Mouse (Mus musculus): ENCODE data around the gene Ak1.

The Ak1 gene

DNA sequence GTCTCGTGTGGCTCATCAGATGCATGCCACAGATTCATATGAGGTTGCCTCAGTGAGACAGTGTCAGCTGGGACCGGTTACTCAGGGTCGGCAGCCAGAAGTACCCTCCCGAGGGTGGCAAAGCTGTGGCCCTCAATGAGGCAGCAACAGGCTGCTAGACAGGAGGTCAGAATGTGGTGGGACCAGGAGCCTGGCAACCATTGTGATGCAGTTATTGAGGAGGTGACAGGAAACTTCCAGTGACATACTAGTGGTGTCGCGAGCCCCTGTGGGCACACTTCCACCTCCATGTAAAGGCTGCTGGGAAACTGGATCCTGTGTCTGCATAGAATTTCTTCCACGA is at the start of gene Ak1:
Ak1 (plus strand) TSS at position 242 of the 343 bp plus-strand sequence.
- DNase-seq (ENCODE audit: low spot score) = no peak

DNA sequence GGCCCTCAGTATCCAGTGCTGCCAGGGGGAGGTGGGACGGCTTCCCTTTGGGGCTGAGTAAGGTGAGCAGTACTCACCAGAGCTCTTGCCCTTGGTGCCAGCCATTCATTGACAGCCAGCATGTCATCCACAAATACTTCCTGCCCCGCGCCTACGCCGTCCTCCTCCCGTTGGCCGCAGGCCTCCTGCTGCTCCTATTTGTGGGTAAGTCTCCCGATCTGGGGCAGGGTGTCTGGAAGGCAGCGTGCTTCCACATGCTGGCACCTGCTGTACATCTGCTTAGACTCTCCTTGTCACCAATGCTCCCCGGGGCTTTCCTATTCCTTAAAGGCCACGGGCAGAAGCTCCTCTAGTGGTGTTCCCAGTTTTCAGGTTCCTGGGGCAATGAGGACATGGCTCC is 49.4 kb upstream of the Ak1 start:
- no peak for DNase-seq (ENCODE audit: low spot score)

DNA sequence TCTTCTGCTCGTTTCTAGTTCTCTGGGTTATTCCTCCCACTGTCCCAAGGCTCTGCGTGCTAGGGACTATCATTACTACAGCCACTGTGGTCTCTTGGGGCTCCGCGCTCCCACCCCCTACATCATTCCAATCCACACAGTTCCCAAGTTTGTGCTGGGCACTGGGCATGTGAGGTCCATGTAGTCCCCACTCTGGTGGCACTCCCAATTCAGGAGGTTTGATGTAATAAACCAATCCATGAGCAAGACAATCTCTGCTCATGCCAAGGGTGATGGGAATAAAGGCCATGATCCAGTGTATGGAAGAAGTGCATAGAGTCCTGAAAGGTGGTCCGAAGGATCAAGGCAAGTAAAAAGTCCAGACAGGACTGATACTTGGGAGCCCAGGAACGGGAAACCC is 47.1 kb upstream of the Ak1 start, which contains the start of gene Pip5kl1:
Pip5kl1 (plus strand) TSS at position 301 of the 400 bp plus-strand sequence.
- no peak for DNase-seq (ENCODE audit: low spot score)

DNA sequence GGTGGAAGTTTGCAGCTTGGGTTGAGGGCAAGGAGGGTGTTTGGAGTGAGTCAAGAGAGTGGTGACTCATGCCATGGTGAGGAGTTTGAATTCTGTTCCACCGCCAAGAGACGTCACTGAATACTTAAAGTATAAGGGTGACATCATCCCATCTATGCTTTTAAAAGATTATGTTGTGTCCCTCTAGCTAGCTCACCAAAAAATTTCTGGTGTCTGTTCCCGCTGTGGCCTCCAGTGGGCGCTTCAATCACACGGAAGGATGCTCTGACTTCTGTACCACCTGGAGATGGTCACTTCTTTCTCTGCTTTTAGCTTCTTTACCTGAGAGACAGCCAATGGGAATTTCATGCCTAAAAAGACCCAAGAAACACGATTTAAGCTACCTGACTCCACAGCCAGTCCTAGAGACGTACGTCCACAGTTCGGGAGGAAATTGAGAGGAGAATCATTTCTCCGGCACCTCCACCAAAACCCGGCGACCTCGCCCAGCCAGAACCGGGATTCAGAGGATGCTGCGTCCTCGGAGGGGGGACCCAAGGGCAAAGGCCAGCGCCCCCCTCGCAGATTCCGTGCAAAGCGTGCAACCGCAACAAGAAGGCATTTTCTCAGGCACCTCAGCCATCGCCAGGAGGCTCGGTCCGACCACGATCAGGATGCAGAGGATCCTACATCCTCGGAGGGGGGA is 46.5 kb upstream of the Ak1 start:
- no peak for DNase-seq (ENCODE audit: low spot score)

DNA sequence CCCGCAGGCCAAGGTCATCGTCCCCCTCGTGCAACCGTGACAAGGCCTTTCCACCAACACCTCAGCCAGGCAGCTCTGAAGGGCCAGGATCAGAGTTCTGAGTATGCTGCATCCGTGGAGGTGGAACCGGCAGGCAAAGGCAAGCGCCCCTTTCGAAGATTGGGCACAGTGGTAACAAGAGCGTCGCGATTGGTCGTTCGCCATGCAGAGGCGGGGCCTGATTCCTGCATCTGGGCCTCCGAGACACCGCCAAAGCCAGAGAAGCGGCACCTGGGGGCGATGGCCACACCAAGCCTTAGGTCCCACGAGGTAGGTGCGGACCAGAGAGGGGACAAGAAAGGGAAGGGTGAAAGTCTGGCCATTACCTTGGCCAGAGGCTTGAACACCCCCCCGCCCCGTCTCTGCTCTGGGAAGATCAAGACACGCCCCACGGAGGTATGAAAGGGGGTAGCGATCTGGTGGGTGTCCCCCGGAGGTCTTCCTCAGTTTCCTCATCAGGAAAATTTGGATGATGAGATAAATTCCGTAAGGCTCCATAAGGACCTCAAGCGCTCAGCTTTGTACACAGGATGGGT is 45.9 kb upstream of the Ak1 start, which contains the start of gene 9430097D07Rik:
9430097D07Rik (minus strand) TSS at position 99 of the 575 bp plus-strand sequence.
- DNase-seq (ENCODE audit: low spot score) = no peak

DNA sequence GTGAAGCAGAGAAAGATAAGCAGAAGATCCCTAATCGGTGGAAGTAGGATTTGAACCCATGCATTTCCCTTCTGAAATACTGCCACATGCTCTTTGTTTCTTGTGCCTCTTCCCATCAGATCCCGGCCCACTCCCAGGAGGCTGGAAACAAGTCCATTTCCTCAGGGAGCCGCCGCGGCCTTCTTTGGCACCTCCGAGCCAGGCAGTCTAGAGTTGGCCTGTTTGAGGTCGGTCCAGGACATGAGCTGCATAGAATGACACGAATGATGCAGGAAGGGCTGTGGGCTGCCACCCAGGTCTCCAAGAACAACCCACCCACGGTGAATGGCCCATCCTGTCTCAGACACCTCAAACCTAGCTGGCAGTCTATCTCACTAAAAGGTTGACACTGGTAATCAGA is 45.0 kb upstream of the Ak1 start:
- no peak for DNase-seq (ENCODE audit: low spot score)

DNA sequence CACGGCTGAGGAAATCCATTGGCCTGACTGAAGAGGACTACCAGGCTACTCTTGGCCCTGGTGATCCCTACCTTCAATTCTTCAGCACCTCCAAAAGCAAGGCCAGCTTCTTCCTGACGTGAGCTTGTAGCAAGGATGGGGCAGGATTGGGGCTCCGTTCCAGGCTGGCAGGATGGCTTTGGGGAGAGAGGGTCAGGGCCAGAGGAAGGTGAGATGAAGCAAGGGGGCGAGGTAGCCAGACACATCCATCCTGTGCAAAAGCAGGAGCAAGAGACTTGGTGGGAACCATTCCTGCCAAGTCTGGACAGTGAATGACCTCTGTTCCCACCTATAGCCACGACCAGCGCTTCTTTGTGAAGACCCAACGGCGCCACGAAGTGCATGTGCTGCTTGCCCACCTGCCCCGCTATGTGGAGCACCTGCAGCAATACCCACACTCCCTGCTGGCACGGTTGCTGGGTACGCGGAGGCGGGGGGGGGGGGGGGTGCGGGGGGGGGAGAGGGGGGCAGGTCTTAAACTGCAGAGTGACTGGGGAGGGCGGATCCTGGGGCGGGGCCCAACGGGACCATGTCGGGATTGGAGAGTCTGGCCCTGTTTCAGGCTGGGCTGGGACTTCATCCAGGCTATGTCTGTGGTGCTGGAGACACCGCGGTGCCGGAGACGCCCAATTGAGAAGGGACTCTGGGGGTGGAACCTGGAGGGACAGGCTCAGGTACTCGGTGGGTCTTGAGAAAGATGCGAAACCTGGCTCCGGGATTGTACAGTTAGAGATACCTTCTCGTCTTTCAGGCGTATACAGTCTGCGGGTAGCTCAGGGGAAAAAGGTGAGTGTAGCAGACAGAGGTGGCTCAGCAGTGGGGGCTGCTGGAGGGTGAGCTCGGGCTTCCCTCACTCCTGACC is 43.2 kb upstream of the Ak1 start:
- no peak for DNase-seq (ENCODE audit: low spot score)

DNA sequence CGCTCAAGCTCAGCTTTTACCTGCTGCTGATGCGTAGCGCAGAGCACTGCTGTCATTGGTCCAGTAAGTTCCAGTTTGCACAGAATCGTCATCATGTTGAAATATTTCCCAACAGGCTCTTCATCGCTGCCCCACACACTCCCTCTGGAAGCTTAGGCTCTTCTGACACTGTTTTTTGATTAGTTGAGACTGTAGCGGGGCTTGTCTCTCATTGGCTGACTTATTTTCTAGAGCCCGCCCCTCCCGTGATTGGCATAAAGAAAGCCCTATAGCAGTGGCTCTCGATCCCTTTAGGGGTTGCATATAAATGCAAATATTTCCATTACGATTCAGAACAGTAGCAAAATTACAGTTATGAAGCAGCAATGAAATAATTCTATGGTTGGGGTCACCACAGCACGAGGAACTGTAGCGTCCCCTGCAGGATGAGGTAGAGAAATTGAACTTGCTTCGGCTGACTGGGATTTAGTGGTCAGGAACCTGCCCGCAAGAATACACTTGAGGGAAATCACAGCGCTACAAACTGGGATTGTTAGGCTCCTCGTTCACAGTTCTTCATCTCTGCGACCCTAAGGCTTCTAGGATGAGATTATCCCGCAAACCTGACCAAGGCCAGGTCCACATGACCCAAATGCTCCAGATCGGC is 40.0 kb upstream of the Ak1 start:
- no peak for DNase-seq (ENCODE audit: low spot score)

DNA sequence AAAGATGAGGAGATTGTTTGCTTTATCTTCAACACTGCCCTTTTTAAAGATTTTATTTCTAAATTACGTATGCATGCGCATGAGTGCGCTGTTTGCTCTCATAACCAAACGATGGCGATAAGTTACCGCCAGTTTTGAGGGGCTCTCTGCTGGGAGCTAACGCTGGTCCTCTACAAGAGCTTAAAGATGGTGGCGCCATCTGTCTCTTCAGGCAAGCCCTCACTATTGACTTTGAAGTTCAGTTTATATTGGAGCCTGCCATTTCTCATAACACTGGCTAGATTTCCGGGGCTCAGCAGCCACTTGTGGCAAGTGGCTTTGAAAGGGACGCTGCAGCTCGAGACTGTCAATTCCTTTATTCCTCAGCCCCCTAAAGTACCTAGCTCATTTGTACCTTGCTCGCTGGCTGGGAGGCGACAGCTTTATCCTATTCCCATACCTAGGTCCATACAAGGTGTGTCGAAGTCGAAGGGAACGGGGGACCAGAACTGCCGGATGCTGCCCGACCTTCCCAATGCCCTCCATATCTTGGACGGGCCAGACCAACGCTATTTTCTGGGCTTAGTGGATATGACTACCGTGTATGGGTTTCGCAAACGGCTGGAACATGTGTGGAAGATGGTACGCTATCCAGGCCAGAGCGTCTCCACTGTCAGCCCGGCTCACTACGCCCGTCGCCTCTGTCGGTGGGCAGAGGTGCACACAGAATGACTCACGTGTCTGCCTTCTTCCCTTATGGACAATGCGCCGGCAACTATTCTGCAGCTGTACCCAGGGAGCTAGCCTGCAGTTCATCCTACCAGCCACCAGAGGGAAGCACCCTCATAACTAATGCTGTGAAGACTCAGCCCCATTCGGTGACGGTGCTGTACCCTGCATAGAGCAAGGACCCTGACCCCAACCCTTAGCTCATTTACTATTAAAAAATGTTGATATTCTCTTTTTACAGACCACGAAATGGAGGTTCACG is 38.4 kb upstream of the Ak1 start:
- peak; percentile 83 for DNase-seq (ENCODE audit: low spot score)

DNA sequence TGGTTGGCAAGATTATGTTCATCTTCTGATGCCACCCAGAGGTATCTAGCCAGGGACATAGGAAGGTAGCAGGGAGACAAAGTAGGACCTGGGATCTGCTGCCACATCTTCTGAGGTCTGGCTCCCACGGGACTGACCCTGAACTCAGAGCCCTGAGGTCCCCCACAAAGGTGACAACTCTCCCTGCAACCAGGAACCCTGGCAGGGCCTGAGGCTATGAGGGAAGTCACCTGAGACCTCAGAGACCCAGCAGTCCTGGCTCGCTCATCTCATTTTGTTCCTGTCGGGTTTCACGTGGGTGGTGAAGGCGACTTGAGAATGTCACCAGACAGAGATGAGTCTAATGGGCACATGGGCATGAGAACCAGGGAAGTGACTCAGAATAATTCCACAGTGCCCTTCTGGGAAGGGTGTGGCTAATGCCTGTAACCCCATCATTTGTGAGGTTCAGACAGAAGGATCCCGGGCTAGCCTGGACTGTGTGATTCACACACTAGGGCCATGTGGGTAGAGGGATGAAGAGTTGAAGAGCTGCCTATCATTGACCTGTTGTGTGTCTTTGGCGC is 36.3 kb upstream of the Ak1 start:
- no peak for DNase-seq (ENCODE audit: low spot score)

DNA sequence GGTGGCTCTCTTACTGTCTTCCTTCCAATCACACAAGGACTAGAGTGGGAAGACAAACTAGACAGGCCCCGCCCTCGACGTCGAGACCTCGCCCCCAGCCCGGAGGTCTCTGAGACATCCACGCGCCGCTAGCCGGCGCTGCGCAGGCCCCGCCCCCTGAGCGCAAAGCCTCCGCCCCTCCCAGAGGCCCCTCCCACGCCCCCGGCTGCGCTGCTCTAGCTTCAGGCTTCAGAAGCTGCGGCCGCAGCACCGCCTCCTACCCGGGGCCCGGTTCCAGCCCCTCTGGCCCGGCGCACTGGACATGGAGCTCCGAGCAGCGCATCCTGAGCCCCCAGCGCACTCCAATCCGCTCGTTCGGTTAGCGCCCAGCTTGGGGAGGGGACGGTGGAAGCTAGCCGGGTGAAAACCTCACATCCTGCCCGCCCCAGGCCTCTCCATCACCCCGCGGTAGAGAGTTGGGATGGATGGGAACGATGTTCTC is 34.6 kb upstream of the Ak1 start, which contains the start of gene St6galnac4:
St6galnac4 (plus strand) TSS at position 225 of the 481 bp plus-strand sequence.
- DNase-seq (ENCODE audit: low spot score) = peak; percentile 77

DNA sequence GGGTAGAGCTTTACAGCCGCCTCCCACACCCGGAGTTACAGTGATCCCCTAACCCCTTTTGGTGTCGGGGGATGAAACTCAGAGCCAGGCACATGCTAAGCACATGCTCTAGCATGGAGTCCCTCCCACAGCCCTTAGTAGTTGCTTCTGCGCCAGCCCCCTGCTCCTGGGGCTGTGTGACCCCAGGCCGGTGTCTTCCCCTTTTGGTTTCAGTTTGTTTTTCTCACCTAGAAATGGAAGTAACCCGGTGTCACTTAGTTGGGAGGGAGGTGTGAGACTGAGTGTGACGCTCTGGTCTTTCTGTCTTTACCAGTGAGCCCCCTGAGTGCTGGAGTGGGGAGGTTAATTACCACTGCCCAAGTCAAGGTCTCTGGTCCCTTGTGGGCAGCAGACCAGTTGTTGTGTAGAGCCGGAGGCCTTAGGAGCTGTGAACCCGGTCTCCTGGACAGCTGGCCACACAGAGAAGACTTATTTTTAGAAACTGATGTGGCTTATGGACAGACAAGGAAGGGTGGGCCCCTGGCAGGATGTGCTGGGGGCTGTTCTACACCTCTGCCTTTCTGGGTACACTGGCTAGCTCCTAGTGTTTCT is 33.7 kb upstream of the Ak1 start:
- DNase-seq (ENCODE audit: low spot score) = no peak

DNA sequence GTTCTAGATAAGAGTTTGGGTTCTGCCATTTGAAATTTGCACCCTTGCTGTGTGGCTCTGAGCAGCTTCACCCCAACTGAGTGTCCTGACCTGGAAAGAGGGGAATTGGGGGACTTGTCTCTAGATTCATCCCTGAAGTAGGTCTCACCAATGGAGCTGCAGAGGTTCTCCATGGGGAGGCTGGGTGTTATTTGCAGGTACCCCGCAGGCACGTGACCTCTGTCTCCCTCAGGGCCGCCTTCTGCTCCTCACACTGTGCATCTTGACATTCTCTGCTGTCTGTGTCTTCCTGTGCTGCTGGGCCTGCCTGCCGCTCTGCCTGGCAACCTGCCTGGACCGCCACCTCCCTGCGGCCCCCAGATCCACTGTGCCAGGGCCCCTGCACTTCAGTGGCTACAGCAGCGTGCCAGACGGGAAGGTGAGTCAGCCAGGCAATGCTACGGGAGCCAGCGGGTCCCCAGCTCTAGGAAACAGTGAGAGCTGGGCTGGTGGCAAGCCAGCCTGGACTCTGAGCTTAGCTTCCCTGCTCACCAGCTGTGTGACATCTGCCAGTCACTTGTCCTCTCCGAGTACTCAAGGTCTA is 32.3 kb upstream of the Ak1 start:
- no peak for DNase-seq (ENCODE audit: low spot score)

DNA sequence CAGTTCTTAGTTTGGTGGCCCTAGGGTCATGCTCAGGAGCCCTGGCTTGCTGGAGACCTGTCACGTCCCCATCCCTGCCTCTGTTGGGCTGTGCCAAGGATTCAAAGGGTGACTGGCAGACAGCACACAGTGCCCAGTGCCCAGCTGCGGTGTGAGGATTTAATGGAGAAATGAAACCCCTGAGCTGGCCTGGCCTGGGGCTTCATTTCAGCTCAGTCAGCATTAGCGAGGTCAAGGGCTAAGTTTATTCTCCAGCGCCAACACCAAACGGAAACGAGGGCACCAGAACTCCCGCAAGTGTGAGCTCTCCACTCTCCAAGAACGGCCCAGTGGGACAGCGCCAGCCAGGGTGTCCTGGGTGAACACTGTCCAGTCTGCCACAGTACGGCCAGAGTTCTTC is 31.3 kb upstream of the Ak1 start:
- no peak for DNase-seq (ENCODE audit: low spot score)

DNA sequence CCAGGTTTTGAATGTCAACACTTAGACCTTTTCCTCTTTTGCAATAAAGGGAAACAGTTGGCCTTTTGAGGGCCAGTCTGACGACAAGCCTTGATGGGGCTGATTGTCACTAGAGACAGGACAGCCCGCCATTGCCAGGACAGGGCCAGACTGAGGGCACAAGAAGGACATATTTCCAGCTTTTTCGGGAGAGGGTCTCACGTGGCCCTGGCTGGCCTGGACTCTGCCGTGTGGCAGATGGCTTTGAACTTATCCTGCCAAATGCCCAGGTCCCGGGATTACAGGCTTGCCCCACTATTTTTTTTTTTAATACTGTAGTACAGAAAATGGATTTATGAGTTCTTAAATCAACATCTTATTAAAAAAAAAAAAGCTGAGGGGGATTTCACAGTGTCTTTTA is 30.3 kb upstream of the Ak1 start:
- no peak for DNase-seq (ENCODE audit: low spot score)

DNA sequence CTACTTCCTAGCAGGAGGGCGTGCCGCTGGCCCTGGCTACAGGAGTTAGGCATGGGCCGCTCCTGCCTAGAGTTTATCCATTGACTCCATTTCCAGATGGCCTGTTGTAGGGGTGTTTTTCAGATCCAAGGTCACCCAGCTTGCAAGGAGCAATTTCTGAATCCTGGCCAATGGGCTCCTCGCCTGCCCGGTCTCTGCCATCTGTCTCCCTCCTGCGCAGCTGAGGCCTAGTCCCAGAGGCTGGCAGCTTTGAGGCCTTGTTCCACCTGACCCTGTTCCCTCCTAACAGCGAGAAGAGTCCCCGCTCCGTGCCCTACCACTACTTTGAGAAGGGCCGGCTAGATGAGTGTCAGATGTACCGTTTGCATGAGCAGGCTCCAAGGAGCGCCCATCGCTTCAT is 24.8 kb upstream of the Ak1 start:
- DNase-seq (ENCODE audit: low spot score) = no peak

DNA sequence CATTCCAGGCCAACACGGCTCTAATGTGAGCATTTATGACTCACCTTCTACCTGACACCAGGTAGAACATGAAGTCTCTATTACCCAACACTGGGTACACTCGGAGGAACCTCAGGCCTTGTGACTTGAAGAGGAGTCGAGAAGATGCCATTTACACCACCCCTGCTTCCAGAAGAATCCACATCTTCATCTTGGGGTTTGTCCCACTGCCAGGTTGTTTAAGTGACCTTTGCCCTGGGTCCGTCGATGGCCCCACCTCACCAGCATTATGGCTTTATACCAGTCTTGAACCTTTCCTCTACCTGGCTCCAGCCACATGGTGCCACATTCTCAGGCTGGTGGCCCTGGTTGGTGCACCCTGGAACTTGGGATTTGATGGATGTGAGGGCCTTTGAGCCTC is 24.3 kb upstream of the Ak1 start:
- DNase-seq (ENCODE audit: low spot score) = no peak

DNA sequence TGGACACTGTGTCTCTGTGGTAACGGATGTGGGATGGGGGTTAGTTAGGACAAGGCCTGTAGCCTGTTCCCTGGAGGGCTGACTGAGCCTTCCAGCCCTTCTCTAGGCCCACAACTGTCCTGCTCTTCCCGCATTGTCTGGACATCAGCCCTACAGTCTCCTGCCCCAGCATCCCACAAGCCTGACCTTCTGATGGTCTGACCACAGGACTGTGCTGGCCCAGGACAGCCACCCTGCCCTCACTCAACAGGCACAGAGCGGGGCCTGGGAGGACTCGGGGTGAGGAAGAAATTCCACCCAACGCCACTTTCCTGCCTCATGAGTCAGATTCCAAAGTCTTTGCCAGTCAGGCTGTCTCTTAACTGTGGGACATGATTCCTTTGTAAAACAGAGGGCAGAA is 23.9 kb upstream of the Ak1 start:
- no peak for DNase-seq (ENCODE audit: low spot score)

DNA sequence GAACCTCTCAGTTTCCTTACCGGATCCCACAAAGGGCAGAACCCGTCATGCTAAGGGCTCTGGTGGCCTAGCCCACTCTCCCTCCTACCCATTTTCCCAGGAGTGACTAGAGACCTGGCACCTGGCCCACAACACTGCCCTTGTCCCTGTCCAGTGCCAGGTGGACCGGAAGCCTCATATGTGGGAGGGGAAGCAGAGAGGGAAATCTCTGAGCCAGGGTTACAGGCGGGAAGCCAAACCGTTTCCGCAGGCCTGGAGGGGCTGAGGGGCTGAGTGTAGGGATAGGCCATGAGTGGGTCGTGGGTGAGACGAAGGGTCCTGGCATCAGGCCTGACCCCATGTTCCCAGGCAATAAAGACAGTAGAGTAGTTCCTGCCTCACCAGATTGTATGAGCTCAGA is 23.1 kb upstream of the Ak1 start:
- DNase-seq (ENCODE audit: low spot score) = no peak

DNA sequence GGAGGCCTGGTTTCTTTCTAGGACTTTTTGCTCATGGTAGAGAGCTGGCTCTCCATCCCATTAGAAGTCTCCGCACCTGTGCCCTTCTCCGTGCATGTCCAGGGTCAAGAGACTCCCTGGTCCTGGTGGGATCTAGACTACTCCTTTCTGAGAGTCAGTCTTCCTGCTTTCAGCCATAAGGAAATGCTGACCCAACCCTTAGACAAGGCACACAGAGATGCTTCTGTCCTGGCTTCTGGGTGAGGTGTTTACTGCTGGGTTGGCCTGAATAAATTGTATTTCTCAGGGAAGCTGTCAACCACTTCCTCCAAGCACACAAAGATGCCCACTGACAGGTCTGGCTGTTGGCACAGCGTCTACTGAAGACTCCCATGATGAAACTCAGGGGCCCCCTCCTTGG is 22.1 kb upstream of the Ak1 start, which contains the start of gene St6galnac6:
St6galnac6 (plus strand) TSS at position 301 of the 400 bp plus-strand sequence.
- no peak for DNase-seq (ENCODE audit: low spot score)

Measured in ovary, postnatal 14 days (tissue).